Mouse (Mus musculus): ENCODE data around the gene Nedd4. TPM values are rescaled to one million over a fixed set of nuclear protein-coding genes. Genes with fewer than 3 reads are reported as not detected.

Nedd4 gene
- polyA plus RNA-seq, 1 experiment from 2014 or later: 764 TPM

- Histone ChIP-seq H3K4me2 (replicated peaks; ENCODE audit: low read depth, low read length) (no peak overlapping the region), H3K9ac (replicated peaks; ENCODE audit: low read depth, low read length) (no peak overlapping the region), H3K4me1 (ENCODE audit: control insufficient read depth, insufficient read depth, low read length) (peaks cover 23% of the 10 kb centered on the region), H3K27me3 (ENCODE audit: control insufficient read depth, insufficient read depth, low read length) (no peaks in the 10 kb centered on the region), H3K9me3 (ENCODE audit: control insufficient read depth, low read depth, low read length) (no peaks in the 10 kb centered on the region), H3K27ac (ENCODE audit: low read length) (no peak overlapping the region), H3K36me3 (ENCODE audit: control insufficient read depth, insufficient read depth, low read length) (no peaks in the 10 kb centered on the region), H3K4me3 (ENCODE audit: low read depth, low read length) (no peak overlapping the region)
- ATAC-seq (ENCODE audit: insufficient number of reproducible peaks, insufficient read depth, low FRiP score, low read depth): no peak
- 76% methylated on average over 6 of the region's 6 CpGs for WGBS
Measured at GRCm38 (mm10) chr9:72643651-72644417, 18.3 kb upstream of the Nedd4 start.

GRCm38 (mm10) chr9:72644418-72645110 lies 17.6 kb upstream of the Nedd4 start:
- no peak for ATAC-seq (ENCODE audit: insufficient number of reproducible peaks, insufficient read depth, low FRiP score, low read depth)

GRCm38 (mm10) chr9:72649781-72650180 lies 12.4 kb upstream of the Nedd4 start:
- Histone ChIP-seq H3K27me3 (ENCODE audit: control insufficient read depth, insufficient read depth, low read length) (no peaks in the 10 kb centered on the region), H3K9me3 (ENCODE audit: control insufficient read depth, low read depth, low read length) (no peaks in the 10 kb centered on the region), H3K4me2 (replicated peaks; ENCODE audit: low read depth, low read length) (no peak overlapping the region), H3K4me1 (ENCODE audit: control insufficient read depth, insufficient read depth, low read length) (peaks cover 5% of the 10 kb centered on the region; the same call in 1 of the 2 replicates), H3K36me3 (ENCODE audit: control insufficient read depth, insufficient read depth, low read length) (no peaks in the 10 kb centered on the region), H3K9ac (replicated peaks; ENCODE audit: low read depth, low read length) (no peak overlapping the region), H3K4me3 (ENCODE audit: low read depth, low read length) (no peak overlapping the region), H3K27ac (ENCODE audit: low read length) (0 out of 2 replicates have a peak overlapping the region, but pooled peaks have one; percentile 24)
- no peak for ATAC-seq (ENCODE audit: insufficient number of reproducible peaks, insufficient read depth, low FRiP score, low read depth)
- 34% methylated on average over 2 of the region's 2 CpGs for WGBS

More at GRCm38 (mm10) chr9:72644418-72645110, 17.6 kb upstream of the Nedd4 start:
- Histone ChIP-seq H3K9ac (replicated peaks; ENCODE audit: low read depth, low read length) (no peak overlapping the region), H3K27me3 (ENCODE audit: control insufficient read depth, insufficient read depth, low read length) (no peaks in the 10 kb centered on the region), H3K36me3 (ENCODE audit: control insufficient read depth, insufficient read depth, low read length) (no peaks in the 10 kb centered on the region), H3K4me3 (ENCODE audit: low read depth, low read length) (no peak overlapping the region), H3K4me2 (replicated peaks; ENCODE audit: low read depth, low read length) (no peak overlapping the region), H3K4me1 (ENCODE audit: control insufficient read depth, insufficient read depth, low read length) (peaks cover 18% of the 10 kb centered on the region), H3K9me3 (ENCODE audit: control insufficient read depth, low read depth, low read length) (no peaks in the 10 kb centered on the region), H3K27ac (ENCODE audit: low read length) (no peak overlapping the region)
- WGBS: 25% methylated on average over 6 of the region's 6 CpGs

GRCm38 (mm10) chr9:72652961-72653360 lies 9.2 kb upstream of the Nedd4 start:
- Histone ChIP-seq H3K9me3 (ENCODE audit: control insufficient read depth, low read depth, low read length) (no peaks in the 10 kb centered on the region), H3K4me2 (replicated peaks; ENCODE audit: low read depth, low read length) (0 out of 2 replicates have a peak overlapping the region, but pooled peaks have one; percentile 23), H3K9ac (replicated peaks; ENCODE audit: low read depth, low read length) (no peak overlapping the region), H3K27ac (ENCODE audit: low read length) (peak overlapping the region; percentile 83), H3K4me1 (ENCODE audit: control insufficient read depth, insufficient read depth, low read length) (peaks cover 5% of the 10 kb centered on the region; the same call in 1 of the 2 replicates), H3K4me3 (ENCODE audit: low read depth, low read length) (no peak overlapping the region), H3K36me3 (ENCODE audit: control insufficient read depth, insufficient read depth, low read length) (no peaks in the 10 kb centered on the region), H3K27me3 (ENCODE audit: control insufficient read depth, insufficient read depth, low read length) (no peaks in the 10 kb centered on the region)
- peak; percentile 66 for ATAC-seq (ENCODE audit: insufficient number of reproducible peaks, insufficient read depth, low FRiP score, low read depth)
- 9% methylated on average over 8 of the region's 8 CpGs for WGBS

GRCm38 (mm10) chr9:72653533-72653932 lies 8.6 kb upstream of the Nedd4 start:
- H3K4me2 ChIP-seq (replicated peaks; ENCODE audit: low read depth, low read length): 0 out of 2 replicates have a peak overlapping the region, but pooled peaks have one; percentile 23
- H3K27ac ChIP-seq (ENCODE audit: low read length): peak overlapping the region; percentile 83
- H3K4me3 ChIP-seq (ENCODE audit: low read depth, low read length): no peak overlapping the region
- H3K4me1 ChIP-seq (ENCODE audit: control insufficient read depth, insufficient read depth, low read length): peaks cover 5% of the 10 kb centered on the region; the same call in 1 of the 2 replicates
- no peak overlapping the region for H3K9ac ChIP-seq (replicated peaks; ENCODE audit: low read depth, low read length)
- no peaks in the 10 kb centered on the region for H3K27me3 ChIP-seq (ENCODE audit: control insufficient read depth, insufficient read depth, low read length)
- no peaks in the 10 kb centered on the region for H3K36me3 ChIP-seq (ENCODE audit: control insufficient read depth, insufficient read depth, low read length)
- peak; percentile 44 for ATAC-seq (ENCODE audit: insufficient number of reproducible peaks, insufficient read depth, low FRiP score, low read depth)
- no peaks in the 10 kb centered on the region for H3K9me3 ChIP-seq (ENCODE audit: control insufficient read depth, low read depth, low read length)
- 29% methylated on average over 4 of the region's 4 CpGs for WGBS

GRCm38 (mm10) chr9:72654593-72655242 lies 7.4 kb upstream of the Nedd4 start:
- H3K9me3 ChIP-seq (ENCODE audit: control insufficient read depth, low read depth, low read length): no peaks in the 10 kb centered on the region
- H3K27me3 ChIP-seq (ENCODE audit: control insufficient read depth, insufficient read depth, low read length): no peaks in the 10 kb centered on the region
- 0 out of 2 replicates have a peak, but pooled peaks have one; percentile 5 for ATAC-seq (ENCODE audit: insufficient number of reproducible peaks, insufficient read depth, low FRiP score, low read depth)
- H3K27ac ChIP-seq (ENCODE audit: low read length): no peak overlapping the region
- no peak overlapping the region for H3K4me3 ChIP-seq (ENCODE audit: low read depth, low read length)
- no peak overlapping the region for H3K9ac ChIP-seq (replicated peaks; ENCODE audit: low read depth, low read length)
- H3K36me3 ChIP-seq (ENCODE audit: control insufficient read depth, insufficient read depth, low read length): no peaks in the 10 kb centered on the region
- H3K4me2 ChIP-seq (replicated peaks; ENCODE audit: low read depth, low read length): no peak overlapping the region
- WGBS: 64% methylated on average over 6 of the region's 6 CpGs
- H3K4me1 ChIP-seq (ENCODE audit: control insufficient read depth, insufficient read depth, low read length): peaks cover 5% of the 10 kb centered on the region; the same call in 1 of the 2 replicates

GRCm38 (mm10) chr9:72655602-72656001 lies 6.5 kb upstream of the Nedd4 start:
- Histone ChIP-seq H3K4me2 (replicated peaks; ENCODE audit: low read depth, low read length) (no peak overlapping the region), H3K9me3 (ENCODE audit: control insufficient read depth, low read depth, low read length) (no peaks in the 10 kb centered on the region), H3K9ac (replicated peaks; ENCODE audit: low read depth, low read length) (no peak overlapping the region), H3K27ac (ENCODE audit: low read length) (no peak overlapping the region), H3K27me3 (ENCODE audit: control insufficient read depth, insufficient read depth, low read length) (no peaks in the 10 kb centered on the region), H3K4me3 (ENCODE audit: low read depth, low read length) (no peak overlapping the region), H3K36me3 (ENCODE audit: control insufficient read depth, insufficient read depth, low read length) (no peaks in the 10 kb centered on the region), H3K4me1 (ENCODE audit: control insufficient read depth, insufficient read depth, low read length) (peaks cover 5% of the 10 kb centered on the region; the same call in 1 of the 2 replicates)
- no peak for ATAC-seq (ENCODE audit: insufficient number of reproducible peaks, insufficient read depth, low FRiP score, low read depth)
- 84% methylated on average over 5 of the region's 5 CpGs for WGBS

GRCm38 (mm10) chr9:72656491-72656890 lies 5.7 kb upstream of the Nedd4 start:
- Histone ChIP-seq H3K27ac (ENCODE audit: low read length) (no peak overlapping the region), H3K4me1 (ENCODE audit: control insufficient read depth, insufficient read depth, low read length) (peaks cover 5% of the 10 kb centered on the region; the same call in 1 of the 2 replicates), H3K27me3 (ENCODE audit: control insufficient read depth, insufficient read depth, low read length) (no peaks in the 10 kb centered on the region), H3K9ac (replicated peaks; ENCODE audit: low read depth, low read length) (no peak overlapping the region), H3K4me2 (replicated peaks; ENCODE audit: low read depth, low read length) (no peak overlapping the region), H3K4me3 (ENCODE audit: low read depth, low read length) (no peak overlapping the region), H3K9me3 (ENCODE audit: control insufficient read depth, low read depth, low read length) (no peaks in the 10 kb centered on the region), H3K36me3 (ENCODE audit: control insufficient read depth, insufficient read depth, low read length) (no peaks in the 10 kb centered on the region)
- ATAC-seq (ENCODE audit: insufficient number of reproducible peaks, insufficient read depth, low FRiP score, low read depth): no peak
- WGBS: 60% methylated on average over 4 of the region's 4 CpGs

Data from stomach, embryonic 14.5 days (tissue).